Mouse (Mus musculus): ENCODE measurements around the gene Dpyd.

Dpyd gene

DNA sequence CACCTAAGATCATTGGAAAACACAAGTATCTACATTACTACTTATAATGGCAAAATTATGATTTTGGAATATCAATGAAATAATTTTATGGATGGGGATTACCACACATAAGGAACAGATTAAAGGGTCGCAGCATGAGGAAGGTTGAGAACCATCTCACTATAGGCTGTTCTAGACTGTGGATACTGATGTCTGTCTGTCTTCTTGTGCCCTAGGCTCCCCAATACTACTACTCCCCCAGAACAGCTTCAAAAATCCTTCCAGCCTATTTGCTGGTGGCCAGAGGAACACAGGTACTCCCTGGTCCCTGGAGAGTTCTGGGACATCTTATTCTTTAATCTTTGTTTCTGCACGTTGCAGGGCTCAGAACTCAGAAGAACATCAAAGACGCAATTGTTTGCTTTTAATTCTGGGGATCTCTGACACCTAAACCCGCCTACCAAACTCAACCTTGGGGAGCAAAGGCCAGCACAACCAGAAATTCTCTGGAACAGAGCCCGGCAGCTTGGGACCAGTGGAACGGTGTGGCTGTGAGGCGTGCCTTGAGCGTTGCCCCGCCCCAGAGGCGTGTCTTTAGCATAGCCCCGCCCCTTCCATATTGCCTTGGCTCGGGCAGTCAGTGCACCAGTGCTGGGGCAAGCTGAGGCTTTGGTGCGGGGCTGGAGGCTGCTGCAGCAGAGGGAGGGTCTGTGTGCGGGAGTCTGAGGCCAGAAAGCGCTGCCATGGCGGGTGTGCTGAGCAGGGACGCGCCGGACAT is at the start of gene Dpyd:
TSS of gene Dpyd (plus strand) at position 576 of the 757 bp plus-strand sequence.
- peak; percentile 62 for DNase-seq (ENCODE audit: low spot score)

DNA sequence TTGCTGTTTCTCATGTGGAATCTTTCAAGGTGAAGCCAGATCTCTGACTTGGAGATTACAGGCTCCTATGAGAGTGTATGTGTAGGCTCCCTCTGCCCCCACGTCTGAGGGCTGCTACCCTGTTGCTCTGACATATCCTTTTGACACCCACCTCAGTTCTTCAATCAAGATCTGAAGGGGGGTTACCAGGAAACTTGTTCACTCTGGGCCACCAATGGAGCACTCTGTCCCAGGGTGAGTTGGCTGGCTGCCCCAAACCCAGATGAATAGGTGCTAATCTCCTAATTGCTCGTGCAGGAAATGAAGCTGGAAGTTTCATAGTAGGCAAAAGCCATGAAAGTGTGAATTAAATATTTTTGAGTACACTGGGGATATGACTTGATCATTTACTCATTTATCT is 24.3 kb upstream of the Dpyd start:
- no peak for DNase-seq (ENCODE audit: low spot score)

DNA sequence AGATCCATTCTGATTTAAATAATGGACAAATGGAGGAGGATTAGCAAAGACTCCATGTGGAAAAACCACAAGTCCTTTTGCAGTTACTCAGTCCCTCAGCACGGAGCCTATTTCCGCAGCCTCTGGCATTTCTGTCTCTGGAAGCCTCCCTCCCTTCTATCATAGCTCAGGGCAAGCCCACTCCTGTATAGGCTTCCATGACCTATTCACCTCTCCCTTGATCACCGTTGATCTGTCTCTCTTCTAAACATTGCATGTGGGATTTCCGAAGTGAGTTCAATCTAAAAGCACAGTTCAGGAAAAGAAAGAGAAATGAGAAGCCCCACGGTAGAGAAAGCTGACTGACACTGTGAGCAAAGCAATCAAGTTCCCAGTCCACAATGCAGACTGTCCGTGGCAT is 20.2 kb upstream of the Dpyd start:
- no peak for DNase-seq (ENCODE audit: low spot score)

DNA sequence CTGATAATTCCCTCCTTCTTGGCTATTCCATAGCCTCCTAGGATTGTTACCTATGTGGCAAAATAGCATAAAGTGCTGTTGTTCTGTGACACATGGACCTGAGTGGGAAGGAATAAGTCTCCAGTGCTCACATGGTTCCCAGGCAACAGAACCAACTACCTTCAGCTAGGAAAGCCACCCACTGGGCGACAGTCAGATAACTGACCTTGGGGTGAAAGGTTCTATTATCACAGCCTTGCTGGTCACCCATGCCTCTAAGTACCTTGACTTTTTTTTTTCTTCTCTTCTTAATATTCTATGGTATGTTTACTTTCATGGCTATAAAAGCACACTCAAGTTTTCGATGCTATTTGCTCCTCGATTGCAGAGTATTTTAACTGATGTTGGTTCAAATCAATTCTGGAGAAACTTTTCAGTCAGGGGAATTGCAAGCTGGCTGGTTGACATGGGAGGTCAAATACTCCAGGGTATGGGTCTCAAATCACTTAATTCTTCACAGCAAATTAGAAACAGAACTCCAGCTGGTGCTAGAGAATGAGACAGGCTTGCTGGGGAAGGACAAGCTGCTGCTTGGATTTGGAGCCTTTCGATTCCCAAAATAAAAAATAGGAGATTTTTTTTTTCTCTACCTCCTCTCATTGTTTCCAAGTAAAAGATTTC is 14.2 kb upstream of the Dpyd start:
- no peak for DNase-seq (ENCODE audit: low spot score)

- no peak for DNase-seq (ENCODE audit: low spot score)
These were observed 4.3 kb upstream of the Dpyd start for GRCm38 (mm10) chr3:118557605-118558004.

DNA sequence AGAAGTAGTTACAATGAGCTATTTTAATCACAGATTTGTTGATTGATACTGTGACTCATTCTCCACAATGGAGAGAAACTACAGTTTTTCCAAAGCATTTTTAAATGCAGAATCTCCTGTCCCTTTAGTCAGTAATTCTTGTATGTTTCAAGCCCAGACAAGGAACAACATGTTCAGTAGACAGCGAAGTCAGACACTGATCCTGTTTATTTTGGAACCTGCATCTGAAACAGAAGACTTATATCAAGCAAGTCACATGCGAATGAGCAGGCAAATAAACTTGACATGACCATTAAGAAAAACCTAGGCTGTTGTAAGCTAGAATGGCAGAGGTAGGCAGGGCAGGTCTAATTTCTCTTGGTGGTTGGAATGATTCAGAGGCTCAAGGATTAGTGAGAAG is 2.0 kb upstream of the Dpyd start:
- DNase-seq (ENCODE audit: low spot score) = no peak

GRCm38 (mm10) chr3:118562311-118562671 is 362 bp downstream of the Dpyd start:
- DNase-seq (ENCODE audit: low spot score) = peak; percentile 4

- no peak for DNase-seq (ENCODE audit: low spot score)
These were observed 4.8 kb downstream of the Dpyd start for GRCm38 (mm10) chr3:118566779-118567178.

DNA sequence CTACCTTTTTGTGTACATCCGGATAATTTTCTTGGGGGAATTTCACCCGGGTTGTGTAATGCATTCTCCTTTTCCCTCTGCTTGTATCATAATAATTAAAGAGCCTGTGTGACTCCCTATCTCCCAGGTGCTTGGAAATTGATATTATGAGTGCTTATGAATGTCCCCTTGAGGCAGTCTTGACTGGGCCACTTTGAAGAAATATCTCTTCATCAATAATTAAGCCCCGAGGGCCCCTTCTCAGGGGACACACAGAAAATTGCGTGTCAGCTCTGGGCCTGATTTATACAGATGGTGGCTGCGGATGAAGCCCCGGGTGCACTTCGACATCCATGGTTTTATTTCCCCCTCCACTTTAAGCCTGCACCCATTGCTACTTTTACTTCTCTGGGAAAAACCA is 8.3 kb downstream of the Dpyd start:
- no peak for DNase-seq (ENCODE audit: low spot score)

DNA sequence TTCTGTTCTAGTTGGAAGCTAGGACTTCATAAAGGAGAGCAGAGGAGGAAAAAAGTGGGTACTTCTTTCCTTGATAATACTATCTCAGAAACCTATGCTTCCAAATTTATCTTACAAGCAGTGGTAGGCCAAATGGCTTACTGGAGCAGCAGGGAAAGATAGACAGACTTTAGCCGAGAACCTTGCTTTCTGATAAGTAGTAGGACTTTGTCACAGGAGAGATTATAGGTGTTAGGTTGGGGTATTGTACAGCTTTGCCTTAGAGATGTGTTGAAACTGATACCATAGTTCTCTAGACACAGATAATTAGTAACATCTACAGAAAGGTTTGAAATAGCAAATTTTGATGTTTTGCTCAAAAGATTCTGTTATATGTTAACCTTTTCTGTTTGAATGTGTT is 28.6 kb downstream of the Dpyd start:
- DNase-seq (ENCODE audit: low spot score) = no peak

GRCm38 (mm10) chr3:118594864-118595263 is 32.9 kb downstream of the Dpyd start:
- DNase-seq (ENCODE audit: low spot score) = no peak

GRCm38 (mm10) chr3:118595693-118596092 is 33.8 kb downstream of the Dpyd start:
- DNase-seq (ENCODE audit: low spot score) = no peak

DNA sequence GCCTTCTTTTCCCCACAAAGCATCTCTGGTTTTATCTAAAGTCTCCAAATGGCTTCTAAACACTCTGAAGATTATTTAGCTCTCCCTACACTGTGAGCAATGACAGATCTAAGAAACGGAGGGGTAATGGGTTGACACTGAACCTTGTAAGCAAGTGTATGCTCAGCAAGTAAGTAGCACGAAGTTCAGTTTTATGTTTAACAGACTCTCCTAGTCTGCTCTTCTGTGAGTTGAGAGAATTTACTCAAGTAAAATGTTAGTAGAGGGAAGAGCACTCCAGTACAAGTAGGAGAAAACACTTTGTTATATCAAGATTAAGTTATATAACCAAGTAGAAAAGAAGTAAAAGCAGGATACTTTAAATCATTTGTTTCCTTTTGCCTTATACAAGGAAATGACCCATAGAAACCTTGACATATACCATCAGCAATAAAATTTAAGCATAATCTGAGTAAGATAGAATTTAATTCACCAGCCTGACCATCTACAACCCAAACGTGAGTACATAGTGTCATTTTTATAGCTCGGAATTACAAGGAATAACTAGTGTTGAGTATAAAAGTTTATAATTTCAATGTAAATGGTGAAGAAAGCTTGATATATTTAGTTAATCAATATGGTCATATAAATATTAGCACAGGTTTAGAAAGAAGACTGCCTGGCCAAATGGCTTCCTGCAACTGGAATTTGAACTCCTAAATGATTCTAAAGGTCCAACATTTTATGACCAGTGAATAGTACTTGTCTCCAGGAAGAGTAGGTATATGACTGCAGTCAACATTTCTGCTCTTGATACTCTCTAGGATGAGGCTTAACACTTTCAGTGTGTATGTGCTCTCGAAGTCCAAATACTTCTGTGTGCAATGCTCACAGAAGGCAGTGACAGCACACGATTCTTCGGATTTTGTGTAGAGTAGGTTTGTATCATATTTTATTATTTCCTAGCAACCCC is 40.0 kb downstream of the Dpyd start:
- DNase-seq (ENCODE audit: low spot score) = no peak

- DNase-seq (ENCODE audit: low spot score) = no peak
These were observed 46.8 kb downstream of the Dpyd start for GRCm38 (mm10) chr3:118608708-118609107.

- no peak for DNase-seq (ENCODE audit: low spot score)
These were observed 64.8 kb downstream of the Dpyd start for GRCm38 (mm10) chr3:118626455-118627375.

- DNase-seq (ENCODE audit: low spot score) = no peak
These were observed 67.8 kb downstream of the Dpyd start for GRCm38 (mm10) chr3:118629737-118630136.

DNA sequence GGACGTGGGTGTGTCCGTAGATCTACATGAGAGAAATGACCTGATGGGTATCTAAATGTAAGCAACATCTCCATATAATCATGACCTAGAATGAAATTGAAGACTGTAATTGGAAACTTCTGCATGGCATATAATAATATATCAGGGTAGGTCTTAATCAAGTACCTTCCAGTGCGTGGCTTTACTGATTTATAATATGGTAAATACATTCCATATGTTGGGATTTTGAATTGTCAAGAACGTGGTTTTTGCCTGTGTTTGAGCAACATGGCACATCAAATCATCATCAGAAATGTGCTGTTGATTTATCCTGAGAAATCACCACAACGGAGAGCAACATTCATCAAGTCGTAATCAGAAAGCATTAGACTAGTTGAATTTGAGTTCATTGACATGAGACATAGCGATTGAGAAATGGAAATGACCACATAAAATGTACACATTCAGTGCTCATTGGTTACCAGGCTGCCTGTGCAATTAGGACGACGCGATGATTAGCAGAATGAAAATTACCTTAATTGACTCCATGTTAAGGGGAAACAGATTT is 84.2 kb downstream of the Dpyd start:
- no peak for DNase-seq (ENCODE audit: low spot score)

DNA sequence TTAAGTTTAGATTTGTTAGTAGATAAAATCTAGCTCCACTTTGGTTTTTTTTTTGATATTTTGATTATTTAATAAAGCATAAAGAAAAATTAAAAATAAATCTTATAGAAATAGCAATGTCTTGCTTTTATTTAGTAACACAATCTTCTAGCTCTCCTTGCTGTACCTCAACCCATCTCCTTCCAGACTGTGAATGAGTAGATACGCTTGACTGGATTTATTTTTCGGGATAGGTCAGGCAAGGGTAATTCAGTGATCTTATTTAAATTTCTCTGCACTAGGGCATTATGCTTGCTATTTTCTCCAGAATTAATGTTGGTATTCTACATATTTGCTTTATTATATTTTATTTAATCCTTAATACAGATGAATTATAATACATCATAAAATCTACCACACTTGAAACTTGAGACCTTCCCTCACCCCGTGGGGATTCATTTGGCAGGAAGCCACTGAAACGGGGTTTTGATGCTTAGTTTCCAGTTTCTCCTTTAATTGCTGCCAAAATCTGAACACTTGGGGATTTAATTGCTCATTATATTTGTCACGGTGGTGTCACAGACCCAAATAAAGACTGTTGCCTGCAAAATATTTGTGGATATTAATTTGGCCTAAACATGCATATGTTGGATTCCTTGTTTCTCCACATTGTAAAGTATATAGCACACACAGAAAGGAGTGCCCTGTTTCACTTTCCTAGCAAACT is 102.2 kb downstream of the Dpyd start:
- DNase-seq (ENCODE audit: low spot score) = no peak

DNA sequence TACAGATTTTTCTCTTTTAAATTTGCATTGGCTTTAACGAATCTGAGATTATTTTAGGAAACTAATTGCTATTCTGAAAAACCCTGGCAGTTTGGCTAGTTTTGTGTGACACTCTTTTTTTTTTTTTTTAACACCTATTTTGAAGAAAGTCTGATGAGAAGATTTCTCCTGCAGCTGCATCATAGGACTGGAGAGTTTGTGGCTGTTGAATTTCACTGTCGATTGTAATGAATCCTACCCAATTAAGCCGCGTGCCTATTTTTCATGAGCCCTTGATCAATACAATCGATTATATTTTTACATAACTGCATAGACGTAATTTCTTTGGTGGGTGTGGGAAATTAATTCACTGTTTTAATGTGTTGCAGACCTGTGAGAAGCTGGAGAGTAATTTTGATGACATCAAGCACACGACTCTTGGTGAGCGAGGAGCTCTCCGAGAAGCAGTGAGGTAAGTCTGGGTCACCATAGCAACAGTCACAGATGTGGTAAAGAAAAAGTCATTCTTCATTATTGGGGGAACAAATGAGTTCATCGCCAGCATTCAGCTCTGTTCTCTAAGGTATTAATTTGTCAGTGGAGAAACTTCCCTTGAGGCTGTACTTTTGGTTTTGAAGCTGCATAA is 112.3 kb downstream of the Dpyd start:
- no peak for DNase-seq (ENCODE audit: low spot score)

DNA sequence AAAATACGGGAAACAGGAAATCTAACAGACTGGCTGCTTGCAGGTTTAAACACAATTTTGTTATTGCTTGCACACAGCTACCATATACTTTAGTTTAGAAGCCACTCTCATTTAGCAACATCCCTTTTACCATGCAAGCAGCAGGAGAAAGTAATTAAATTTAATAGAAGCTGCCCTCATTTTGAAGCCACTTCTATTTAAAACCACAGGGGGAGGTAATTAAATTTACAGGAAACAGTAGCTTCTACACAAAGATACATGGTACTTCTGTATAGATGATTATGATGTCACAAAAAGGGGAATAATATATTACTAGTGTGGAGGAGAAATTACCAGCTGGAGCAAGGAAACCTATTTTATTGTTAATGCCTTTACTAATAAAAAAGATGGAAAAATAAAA is 113.5 kb downstream of the Dpyd start:
- no peak for DNase-seq (ENCODE audit: low spot score)

Measured in urinary bladder, postnatal 25 days (tissue).